Mouse (Mus musculus): ENCODE measurements around the gene Sh2d1a. TPM values are rescaled to one million over a fixed set of nuclear protein-coding genes. Genes with fewer than 3 reads are reported as not detected.

Gene Sh2d1a
- 1.5 and 3.3 TPM in 2 replicates for total RNA-seq (2015)
- 2.8 and 3.5 TPM in 2 replicates for total RNA-seq (2017)

GRCm38 (mm10) chrX:42502291-42503043 is at the start of gene Sh2d1a:
Sh2d1a (plus strand) TSS chrX:42502453.
- no peak; the same call in 1 of the 2 replicates for ATAC-seq (ENCODE audit: poor library complexity, severe bottlenecking)

GRCm38 (mm10) chrX:42453001-42453400 is 49.3 kb upstream of the Sh2d1a start:
- peak; percentile 43; the same call in 1 of the 2 replicates for ATAC-seq (ENCODE audit: poor library complexity, severe bottlenecking)

- ATAC-seq (ENCODE audit: poor library complexity, severe bottlenecking): no peak
These were observed 47.7 kb upstream of the Sh2d1a start for GRCm38 (mm10) chrX:42454533-42454932.

GRCm38 (mm10) chrX:42489446-42489845 is 12.8 kb upstream of the Sh2d1a start, which contains the start of gene Tex13c2:
Tex13c2 (plus strand) TSS chrX:42489691.
- no peak for ATAC-seq (ENCODE audit: poor library complexity, severe bottlenecking)

- no peak for ATAC-seq (ENCODE audit: poor library complexity, severe bottlenecking)
These were observed 11.9 kb upstream of the Sh2d1a start for GRCm38 (mm10) chrX:42490336-42490735.

- ATAC-seq (ENCODE audit: poor library complexity, severe bottlenecking): peak; percentile 77
These were observed 1.7 kb upstream of the Sh2d1a start for GRCm38 (mm10) chrX:42500538-42500937.

- ATAC-seq (ENCODE audit: poor library complexity, severe bottlenecking): no peak
These were observed 8.9 kb downstream of the Sh2d1a start for GRCm38 (mm10) chrX:42511105-42511504.

GRCm38 (mm10) chrX:42512567-42512966 is 10.3 kb downstream of the Sh2d1a start:
- ATAC-seq (ENCODE audit: poor library complexity, severe bottlenecking): no peak

- no peak for ATAC-seq (ENCODE audit: poor library complexity, severe bottlenecking)
These were observed 20.6 kb downstream of the Sh2d1a start for GRCm38 (mm10) chrX:42522868-42523267.

GRCm38 (mm10) chrX:42530703-42531102 is 28.4 kb downstream of the Sh2d1a start:
- ATAC-seq (ENCODE audit: poor library complexity, severe bottlenecking): no peak

GRCm38 (mm10) chrX:42540030-42540755 is 37.9 kb downstream of the Sh2d1a start:
- no peak for ATAC-seq (ENCODE audit: poor library complexity, severe bottlenecking)

- ATAC-seq (ENCODE audit: poor library complexity, severe bottlenecking): peak; percentile 80
These were observed 38.5 kb downstream of the Sh2d1a start for GRCm38 (mm10) chrX:42540756-42541053.

GRCm38 (mm10) chrX:42545076-42545475 is 42.8 kb downstream of the Sh2d1a start:
- no peak for ATAC-seq (ENCODE audit: poor library complexity, severe bottlenecking)

GRCm38 (mm10) chrX:42548513-42548912 is 46.3 kb downstream of the Sh2d1a start:
- ATAC-seq (ENCODE audit: poor library complexity, severe bottlenecking): no peak

- ATAC-seq (ENCODE audit: poor library complexity, severe bottlenecking): no peak
These were observed 55.0 kb downstream of the Sh2d1a start for GRCm38 (mm10) chrX:42557284-42557683.

GRCm38 (mm10) chrX:42558683-42559082 is 56.4 kb downstream of the Sh2d1a start:
- no peak for ATAC-seq (ENCODE audit: poor library complexity, severe bottlenecking)

Other genes starting within 250 kb of the Sh2d1a start
- not detected in 2 replicates for gene Tex13c2, start 12.8 kb upstream of the Sh2d1a start, total RNA-seq (2015)
- gene Tex13c2, start 12.8 kb upstream of the Sh2d1a start, total RNA-seq (2017): not detected in 2 replicates

Measured in megakaryocyte, adult 5-6 weeks (primary cell).